Mouse (Mus musculus) hindbrain, postnatal 0 days (tissue): ENCODE data around the gene Tmem8b. TPM values are rescaled to one million over a fixed set of nuclear protein-coding genes. Genes with fewer than 3 reads are reported as not detected.

ENCODE experiments used
- ATAC-seq: fragments of 200-750 bp; cut with Nextera tagmentation; 2 replicates; pipeline ENCODE4 v1.8.0; 2017; ENCODE audit warnings: mild to moderate bottlenecking, moderate TSS enrichment, moderate library complexity
- DNase-seq: peaks from one replicate; pipeline ENCODE4 v3.0.0-alpha.2; 2015; ENCODE audit warnings: low spot score
- H3K27ac ChIP-seq: fragments of 300-500 bp; sonication (generic); 2 replicates; pipeline ENCODE4 v1.5.1; 2014; ENCODE audit warnings: mild to moderate bottlenecking
- H3K27me3 ChIP-seq: fragments of 300-500 bp; sonication (generic); 2 replicates; pipeline ENCODE4 v1.6.1; 2014; ENCODE audit warnings: low read length, mixed read lengths; ENCODE audit not compliant: insufficient read depth
- H3K36me3 ChIP-seq: fragments of 300-500 bp; sonication (generic); 2 replicates; pipeline ENCODE4 v1.6.1; 2014; ENCODE audit warnings: low read length, mixed read lengths; ENCODE audit not compliant: insufficient read depth
- H3K4me1 ChIP-seq: fragments of 300-500 bp; sonication (generic); 2 replicates; pipeline ENCODE4 v1.6.1; 2014; ENCODE audit warnings: antibody characterized with exemption, low read length, mixed read lengths; ENCODE audit not compliant: insufficient read depth
- H3K4me2 ChIP-seq: fragments of 300-500 bp; sonication (generic); 2 replicates; pipeline ENCODE4 v1.6.1; 2014; ENCODE audit warnings: low read depth, mild to moderate bottlenecking, low read length, moderate library complexity, mixed read lengths
- H3K4me3 ChIP-seq: fragments of 300-500 bp; sonication (generic); 2 replicates; pipeline ENCODE4 v1.5.1; 2014; ENCODE audit warnings: low read length
- H3K9ac ChIP-seq: fragments of 300-500 bp; sonication (generic); replicated peaks from 2 replicates; pipeline ENCODE4 v1.6.1; 2014; ENCODE audit warnings: mild to moderate bottlenecking, low read length, moderate library complexity, mixed read lengths
- H3K9me3 ChIP-seq: fragments of 300-500 bp; sonication (generic); 2 replicates; pipeline ENCODE4 v1.6.1; 2016; ENCODE audit warnings: low read length, mixed read lengths
- CTCF ChIP-seq: IDR thresholded peaks from 2 replicates; pipeline ENCODE4 v1.5.1; 2016; ENCODE audit warnings: antibody characterized with exemption, control low read depth, low read depth
- WGBS: fragments of 180-500 bp; shearing (Covaris S2); extraction: QIAGEN DNeasy Blood & Tissue Kit; methylation state at CpG from one replicate; pipeline ENCODE4 v1.1.7; 2014; 5-methylcytosine and 5-hydroxymethylcytosine counted together
- polyA plus RNA-seq: library from polyadenylated mRNA; unstranded; fragments of >200 nt; fragmentation: Nextera tagmentation; extraction: Ambion mirVana; gene quantifications from 2 replicates; pipeline ENCODE4 v1.2.1, GENCODE M21; 2015
- total RNA-seq: library from RNA; depleted of rRNA; stranded (reverse); fragments of >200 nt; gene quantifications from 2 replicates; pipeline ENCODE4 v1.2.3, GENCODE M21; 2014; rRNA removed

Gene Tmem8b
- total RNA-seq = 25.3 and 31.6 TPM in 2 replicates
- polyA plus RNA-seq = 10.3 and 11.4 TPM in 2 replicates

DNA sequence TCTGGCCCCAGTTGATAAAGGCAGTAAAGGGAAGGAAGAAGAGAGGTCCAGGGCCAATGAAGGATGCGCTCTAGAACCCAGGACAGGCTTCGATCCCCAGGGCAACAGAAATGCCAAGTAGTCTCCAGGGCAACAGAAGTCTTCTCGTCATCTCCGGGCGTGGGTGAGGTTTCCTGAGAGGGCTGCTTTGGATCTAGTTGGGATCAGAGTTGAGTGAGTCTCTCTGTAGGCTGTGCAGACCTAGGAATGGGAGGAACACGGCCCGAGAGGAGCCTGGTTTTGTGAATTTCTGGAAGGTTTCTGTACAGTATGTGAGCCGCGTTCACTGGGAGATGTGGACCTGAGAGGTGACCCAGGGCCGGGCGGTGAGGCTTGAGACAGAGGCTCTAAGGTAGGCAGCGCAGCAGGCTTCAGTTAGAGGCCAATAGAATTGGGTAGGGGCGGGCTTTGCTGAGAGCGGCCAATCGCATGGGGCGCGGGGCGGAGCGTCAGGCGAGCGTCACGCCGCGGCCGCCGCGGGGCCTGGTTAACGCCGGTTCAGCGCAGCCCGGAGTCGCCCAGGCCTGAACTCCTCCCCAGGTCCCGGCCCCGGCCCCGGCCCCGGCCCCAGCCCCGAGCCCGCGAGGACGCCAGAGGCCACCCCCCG lies at the start of gene Tmem8b, which contains the start of gene Fam221b:
TSS of gene Tmem8b (plus strand) at position 190 of the 646 bp plus-strand sequence.
TSS of gene Fam221b (minus strand) at position 364 of the 646 bp plus-strand sequence.
- Histone ChIP-seq H3K36me3 (no peaks in the 10 kb centered on the region), H3K9me3 (no peaks in the 10 kb centered on the region), H3K4me2 (peak within 1 kb of the TSS; percentile 93), H3K9ac (peak within 1 kb of the TSS; percentile 96), H3K27me3 (peaks cover 6% of the 10 kb centered on the region; the same call in 1 of the 2 replicates), H3K4me1 (peaks cover 18% of the 10 kb centered on the region), H3K4me3 (peak within 1 kb of the TSS; percentile 89), H3K27ac (peak within 1 kb of the TSS; percentile 75)
- DNase-seq (peak; percentile 94), ATAC-seq (peak; percentile 94)
- WGBS = under 1% methylated on average over 24 of the region's 41 CpGs
- TF ChIP-seq CTCF = no peak

DNA sequence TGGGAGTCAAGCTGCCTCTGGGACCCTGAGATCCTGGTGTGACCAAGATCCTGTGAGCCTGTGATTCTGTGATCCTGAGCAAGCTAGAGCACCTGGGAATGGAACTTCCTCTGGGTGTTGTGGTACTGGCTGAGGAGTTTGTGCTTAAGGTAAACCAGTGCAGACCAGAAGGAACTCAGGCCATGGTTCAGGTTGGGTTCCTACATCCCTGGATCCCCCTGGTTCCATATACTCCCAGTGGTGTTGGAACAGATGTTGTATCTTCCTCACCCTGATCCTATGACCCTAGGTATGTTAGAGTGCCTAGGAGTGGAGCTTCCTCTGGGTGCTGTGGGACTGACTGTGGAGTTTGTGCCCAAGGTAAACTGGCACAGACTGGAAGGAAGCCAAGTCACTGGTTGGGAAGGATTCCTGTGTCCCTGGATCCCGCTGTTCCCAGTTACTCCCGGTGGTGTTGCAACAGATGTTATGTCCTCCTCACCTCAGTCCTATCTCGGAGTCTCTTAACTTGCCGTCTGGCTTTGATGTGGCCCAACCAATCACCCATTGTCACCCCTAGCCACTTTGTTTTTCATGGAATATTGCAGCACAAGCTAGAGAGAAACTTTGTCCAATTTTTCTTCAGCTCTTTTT lies 48.5 kb upstream of the Tmem8b start:
- no peak overlapping the region for H3K27ac ChIP-seq
- 79% methylated on average over 4 of the region's 4 CpGs for WGBS
- TF ChIP-seq CTCF = no peak

DNA sequence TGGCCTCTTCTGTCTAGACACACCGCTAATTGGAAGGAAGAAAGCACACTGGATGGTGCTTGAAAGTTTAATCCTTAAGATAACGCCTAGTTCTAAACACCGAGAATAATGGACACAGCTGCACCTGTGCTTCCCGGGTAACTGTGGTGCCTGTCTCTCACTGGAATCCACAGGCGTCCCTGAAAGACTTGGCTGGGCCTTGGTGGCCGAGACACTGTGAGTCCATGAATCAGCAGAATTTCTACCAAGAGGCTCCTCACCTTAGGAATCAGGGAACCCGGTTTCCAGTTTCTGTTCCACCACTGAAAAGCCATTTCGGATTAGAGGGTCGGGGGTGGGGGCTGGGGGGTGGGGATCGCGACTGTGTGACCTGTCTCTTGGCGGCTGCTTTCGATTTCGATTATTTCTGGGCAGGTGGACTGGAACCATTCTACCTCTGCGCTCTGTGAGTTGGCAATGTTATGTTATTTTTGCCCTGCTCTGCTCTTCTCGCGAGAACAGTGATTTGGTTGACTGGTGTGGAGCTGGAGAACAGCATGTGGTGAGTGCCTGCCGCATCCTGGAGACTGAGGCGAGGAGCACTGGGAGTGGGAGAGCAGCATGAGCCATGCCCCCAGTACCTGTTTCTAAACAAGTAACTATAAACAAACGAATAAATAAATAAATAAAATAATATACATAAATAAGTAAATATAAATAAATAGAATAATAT lies 39.5 kb upstream of the Tmem8b start:
- whole genome bisulfite sequencing = 37% methylated on average over 20 of the region's 20 CpGs
- Histone ChIP-seq H3K27ac (no peak overlapping the region), H3K4me2 (no peak overlapping the region), H3K36me3 (no peaks in the 10 kb centered on the region), H3K9ac (no peak overlapping the region), H3K4me3 (no peak overlapping the region), H3K27me3 (no peaks in the 10 kb centered on the region), H3K9me3 (peaks cover 7% of the 10 kb centered on the region), H3K4me1 (peaks cover 19% of the 10 kb centered on the region)
- DNase-seq (peak; percentile 72), ATAC-seq (peak; percentile 59; the same call in 1 of the 2 replicates)
- TF ChIP-seq CTCF = no peak

More for the DNA sequence above, 48.5 kb upstream of the Tmem8b start:
- no peak overlapping the region for H3K4me2 ChIP-seq
- DNase-seq = no peak
- H3K4me1 ChIP-seq = no peaks in the 10 kb centered on the region
- H3K36me3 ChIP-seq = no peaks in the 10 kb centered on the region
- H3K4me3 ChIP-seq = no peak overlapping the region
- no peak overlapping the region for H3K9ac ChIP-seq
- no peak for ATAC-seq
- no peaks in the 10 kb centered on the region for H3K27me3 ChIP-seq
- peaks cover 3% of the 10 kb centered on the region for H3K9me3 ChIP-seq

DNA sequence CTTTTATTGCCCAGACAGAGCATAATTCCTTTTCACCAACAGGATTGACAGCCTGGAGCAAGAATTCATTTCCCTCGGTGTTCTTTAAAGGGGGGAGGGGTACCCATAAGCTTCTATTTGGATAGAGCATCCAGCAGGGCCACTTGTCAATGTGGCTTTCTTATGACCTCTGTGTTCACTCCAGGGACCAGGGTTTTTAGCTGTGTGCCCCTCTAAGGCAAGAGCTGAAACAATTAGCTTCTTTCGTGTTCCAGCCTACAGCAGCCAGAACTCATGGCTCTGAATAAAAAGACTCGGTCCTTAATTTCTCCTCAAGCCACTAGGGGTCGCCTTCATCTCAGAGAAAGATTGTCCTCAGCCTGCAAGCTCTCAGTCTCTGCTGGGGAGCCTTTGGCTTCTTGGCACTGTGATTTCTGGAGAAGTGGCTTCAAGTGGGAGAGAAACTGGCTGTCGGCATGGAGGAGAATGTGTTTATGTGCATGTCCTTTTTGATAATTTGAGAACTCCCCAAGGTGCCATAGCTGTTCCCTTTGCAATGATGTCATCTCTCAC lies 38.7 kb upstream of the Tmem8b start:
- H3K27ac ChIP-seq = peak overlapping the region; percentile 88
- H3K9me3 ChIP-seq = peaks cover 5% of the 10 kb centered on the region
- H3K4me1 ChIP-seq = peaks cover 19% of the 10 kb centered on the region
- H3K4me2 ChIP-seq = peak overlapping the region; percentile 40
- ATAC-seq = peak; percentile 73
- peak; percentile 95 for DNase-seq
- no peak overlapping the region for H3K4me3 ChIP-seq
- no peak overlapping the region; the same call in 1 of the 2 replicates for H3K9ac ChIP-seq
- TF ChIP-seq CTCF = peak; percentile 91
- H3K27me3 ChIP-seq = no peaks in the 10 kb centered on the region
- 2% methylated on average over 5 of the region's 5 CpGs for WGBS
- H3K36me3 ChIP-seq = no peaks in the 10 kb centered on the region

DNA sequence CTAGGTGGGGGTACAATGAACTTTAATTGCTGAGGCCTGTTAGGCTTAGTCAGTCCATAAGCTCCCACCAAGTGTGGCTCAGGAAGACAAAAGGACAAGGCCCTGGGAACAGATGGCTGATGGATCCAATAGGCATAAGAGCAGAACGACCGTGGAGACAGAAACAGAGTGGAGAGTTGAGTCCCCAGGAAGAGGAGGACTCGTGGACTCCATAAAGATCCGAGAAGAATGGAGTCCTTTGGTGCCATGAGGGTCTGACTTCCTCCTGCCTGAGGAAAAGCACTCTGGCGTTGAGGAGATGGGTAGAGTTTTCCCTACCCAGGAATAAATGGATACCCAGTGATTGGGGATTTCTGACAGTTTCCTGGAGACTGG lies 38.1 kb upstream of the Tmem8b start:
- peak overlapping the region; percentile 86; the same call in 1 of the 2 replicates for H3K9ac ChIP-seq
- DNase-seq (peak; percentile 27), ATAC-seq (peak; percentile 10; the same call in 1 of the 2 replicates)
- H3K27ac ChIP-seq = peak overlapping the region; percentile 88
- H3K36me3 ChIP-seq = no peaks in the 10 kb centered on the region
- TF ChIP-seq CTCF = no peak
- peaks cover 19% of the 10 kb centered on the region for H3K4me1 ChIP-seq
- peak overlapping the region; percentile 93 for H3K4me2 ChIP-seq
- 17% methylated on average over 5 of the region's 5 CpGs for WGBS
- H3K4me3 ChIP-seq = peak overlapping the region; percentile 55
- no peaks in the 10 kb centered on the region for H3K9me3 ChIP-seq
- H3K27me3 ChIP-seq = no peaks in the 10 kb centered on the region
